Mouse (Mus musculus) CD4-positive, CD25-positive, alpha-beta regulatory T cell, adult 2 months (primary cell): ENCODE measurements around the gene Gon4l.
"Not testable (repeated sequence)": the region's sequence is repeated elsewhere in the genome, so short reads cannot be mapped to it uniquely, and the experiment has no call there.

Experiments
- DNase-seq: peaks from one replicate; pipeline ENCODE4 v3.0.0-alpha.2; 2012; ENCODE audit warnings: low read depth, low spot score

Gon4l gene

DNA sequence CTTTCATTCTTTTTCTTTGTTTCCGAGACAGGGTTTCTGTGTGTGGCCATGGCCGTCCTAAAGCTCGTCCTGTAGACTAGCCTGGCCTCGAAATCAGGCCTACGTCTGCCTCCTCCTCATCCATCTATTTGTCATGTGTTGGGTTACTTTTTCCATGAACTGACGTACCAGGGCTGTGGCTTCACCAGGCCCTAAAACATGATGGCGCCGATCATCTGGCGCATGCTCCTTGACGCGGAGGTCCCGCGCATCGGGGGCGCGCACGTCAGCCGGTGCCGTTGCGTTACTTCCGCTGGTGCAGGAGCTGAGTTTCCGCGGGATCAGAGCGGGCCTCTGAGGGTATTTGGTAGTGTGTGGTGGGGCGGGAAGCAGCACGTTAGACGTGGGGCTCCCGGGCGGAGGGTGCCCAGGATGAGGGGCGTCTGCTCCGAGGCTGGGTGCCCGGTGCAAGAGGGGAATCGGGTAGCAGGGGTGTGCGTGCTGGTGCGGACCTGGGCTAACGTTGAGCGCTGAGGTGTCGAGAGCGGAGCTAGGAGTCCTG, at the start of gene Gon4l:
Gene Gon4l (plus strand): TSS at position 281 of the 541 bp plus-strand sequence.
- peak; percentile 76 for DNase-seq

DNA sequence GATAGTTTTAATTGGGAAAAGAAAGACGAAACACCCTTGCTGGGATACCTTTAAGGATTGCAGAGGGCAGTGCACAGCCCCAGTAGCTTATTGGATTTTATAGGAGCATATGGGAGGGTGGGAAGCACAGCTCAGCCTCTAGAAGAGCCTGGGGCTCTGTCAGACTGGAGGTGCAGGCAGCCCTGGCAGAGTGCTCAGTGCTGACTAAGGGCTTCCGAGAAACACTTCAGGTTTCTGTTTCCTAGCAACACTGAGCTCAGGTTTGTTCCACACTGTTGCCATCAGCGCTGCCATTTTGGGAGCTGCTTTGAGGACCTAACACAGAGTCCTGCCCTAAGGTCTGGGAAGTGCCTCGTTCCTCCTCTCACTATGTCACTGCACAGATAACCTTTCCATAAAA, 48.7 kb upstream of the Gon4l start:
- DNase-seq: not testable (repeated sequence)

GRCm38 (mm10) chr3:88786805-88787204, 48.2 kb upstream of the Gon4l start:
- not testable (repeated sequence) for DNase-seq

DNA sequence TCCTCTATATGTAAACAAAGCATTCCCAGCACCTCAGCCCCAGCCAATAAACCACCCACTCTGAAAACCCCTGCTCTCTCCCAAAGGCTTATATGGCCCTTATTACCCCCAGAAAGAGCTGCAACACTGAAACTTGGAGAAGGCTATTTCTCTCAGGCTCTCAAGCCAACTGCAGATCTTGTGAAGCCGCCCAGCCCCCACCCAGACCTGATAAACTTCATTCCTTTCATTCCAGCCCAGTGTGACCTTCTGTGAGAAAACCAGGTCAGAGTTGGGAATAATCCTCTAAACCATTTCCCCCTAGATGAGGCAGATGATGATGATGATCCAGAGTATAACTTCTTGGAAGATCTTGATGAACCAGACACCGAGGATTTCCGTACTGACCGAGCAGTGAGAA, 47.0 kb upstream of the Gon4l start:
- DNase-seq: not testable (repeated sequence)

- DNase-seq: not testable (repeated sequence)
Observed at GRCm38 (mm10) chr3:88797507-88797906, 37.5 kb upstream of the Gon4l start.

DNA sequence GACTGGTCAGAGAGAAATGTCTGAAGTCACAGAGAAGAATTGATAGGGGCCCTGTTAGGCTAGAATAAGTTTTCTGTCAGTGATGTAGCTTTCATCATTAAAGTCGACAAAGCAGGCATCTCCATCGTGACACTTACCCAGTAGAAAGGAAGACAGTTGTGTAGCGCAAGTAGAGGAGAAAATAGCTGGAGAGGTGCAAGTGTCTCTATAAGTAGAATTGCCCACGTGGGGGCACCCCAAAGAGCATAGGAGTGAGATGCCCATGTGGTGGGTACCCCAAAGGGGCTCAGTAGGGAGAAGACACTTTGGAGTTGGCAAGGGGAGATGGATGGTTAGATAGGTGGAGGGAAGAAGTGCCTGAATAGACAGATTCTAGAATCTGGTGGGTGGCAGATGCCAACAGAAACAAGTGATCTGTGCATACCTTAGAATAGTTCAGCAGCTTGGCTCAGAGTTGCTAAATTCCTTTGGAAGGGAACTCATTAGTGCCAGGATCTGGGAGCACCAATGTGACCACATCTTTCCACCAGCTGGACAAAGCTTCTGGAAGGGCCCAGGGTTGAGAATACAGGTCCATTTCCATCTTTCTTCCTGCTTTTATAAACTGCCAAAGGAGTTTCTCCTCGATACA, 31.0 kb upstream of the Gon4l start:
- DNase-seq: no peak

- DNase-seq: peak; percentile 15
Observed at GRCm38 (mm10) chr3:88825710-88826109, 9.3 kb upstream of the Gon4l start.

DNA sequence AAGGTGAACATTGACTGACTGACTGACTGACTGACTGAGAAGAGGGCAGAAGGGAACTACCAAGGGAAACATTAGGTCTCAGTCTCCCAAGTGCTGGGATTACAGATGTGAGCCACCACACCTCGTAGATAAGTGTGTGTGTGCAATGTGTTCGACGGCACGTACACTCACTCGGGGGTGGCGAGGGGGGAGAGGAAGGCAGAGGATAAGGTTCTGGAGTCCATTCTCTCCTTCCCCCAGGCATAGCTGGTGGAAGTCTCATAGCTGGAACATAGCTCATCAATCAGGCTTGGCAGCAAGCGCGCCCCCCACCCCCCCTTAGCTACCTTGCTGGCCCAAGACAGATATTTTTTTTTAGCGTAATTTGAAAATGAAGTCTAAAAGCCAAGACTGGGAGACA, 7.8 kb upstream of the Gon4l start:
- no peak for DNase-seq

DNA sequence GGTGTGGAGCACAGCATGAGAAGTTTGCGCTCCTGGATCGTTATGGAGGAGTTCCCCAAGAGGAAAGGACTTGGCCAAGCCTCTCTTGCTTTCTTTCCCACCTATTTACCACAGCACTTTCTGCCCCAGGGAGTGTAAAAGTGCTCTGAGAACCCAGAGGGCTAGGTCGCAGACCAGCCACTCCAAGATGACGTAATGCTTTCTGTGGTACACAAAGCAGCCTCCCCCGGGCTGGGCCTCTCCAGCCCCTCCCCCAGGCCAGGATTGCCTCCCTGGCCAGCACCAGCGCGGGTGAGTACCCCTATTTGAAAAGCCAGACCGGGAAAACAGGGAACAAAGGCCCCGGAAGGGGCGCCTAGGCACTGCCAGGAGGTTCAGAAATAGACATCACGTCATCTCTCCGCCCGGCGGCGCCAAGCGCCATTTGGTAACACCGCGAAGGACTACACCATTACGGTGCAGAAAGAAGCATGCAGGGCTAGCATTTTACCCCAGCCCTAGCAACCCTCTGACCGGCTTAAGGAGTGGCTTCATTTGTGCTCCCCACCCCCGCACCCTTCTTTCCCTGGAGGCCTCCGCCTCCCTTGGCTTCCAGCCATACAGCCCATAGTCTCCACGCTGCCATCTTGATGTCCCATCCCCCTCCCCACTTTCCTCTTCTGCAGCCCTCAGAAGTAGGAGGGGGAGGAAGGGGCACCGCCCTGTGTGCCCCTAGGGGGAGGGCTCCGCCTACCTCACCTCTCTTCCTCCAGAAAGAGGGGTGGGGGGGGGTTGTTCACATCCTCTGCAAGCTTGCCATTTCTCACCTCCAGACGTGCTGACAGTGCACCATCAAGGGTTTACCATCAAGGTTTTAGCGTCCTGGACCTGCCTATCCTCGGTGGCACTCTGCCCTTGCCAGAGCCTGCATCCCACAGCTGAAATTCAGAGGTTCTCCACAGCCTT, 3.6 kb upstream of the Gon4l start:
- DNase-seq: peak; percentile 82

- DNase-seq: peak; percentile 83
Observed at GRCm38 (mm10) chr3:88832388-88832787, 2.6 kb upstream of the Gon4l start.

DNA sequence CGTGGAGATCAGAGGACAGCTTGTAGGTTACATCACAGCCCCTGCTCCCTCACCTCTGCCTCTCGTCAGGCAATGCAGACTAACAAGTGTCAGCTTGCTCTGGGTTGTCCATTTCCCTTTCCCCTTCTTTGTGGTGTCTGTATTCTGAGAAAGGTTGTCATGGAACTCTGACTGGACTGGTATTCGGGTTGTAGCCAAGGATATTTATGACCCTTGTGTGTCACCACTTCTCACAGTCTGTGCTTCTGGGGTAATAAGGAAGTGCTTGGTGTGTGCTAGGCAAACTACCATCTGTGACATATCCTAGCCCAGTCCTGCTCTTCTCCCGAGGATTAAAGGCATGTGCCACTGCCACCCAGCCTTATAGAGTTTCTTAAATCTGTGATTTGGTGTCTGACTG, 14.1 kb downstream of the Gon4l start:
- no peak for DNase-seq

- DNase-seq: no peak
Observed at GRCm38 (mm10) chr3:88855837-88856236, 20.8 kb downstream of the Gon4l start.

- DNase-seq: no peak
Observed at GRCm38 (mm10) chr3:88862129-88862528, 27.1 kb downstream of the Gon4l start.

GRCm38 (mm10) chr3:88866735-88867134, 31.7 kb downstream of the Gon4l start:
- not testable (repeated sequence) for DNase-seq

DNA sequence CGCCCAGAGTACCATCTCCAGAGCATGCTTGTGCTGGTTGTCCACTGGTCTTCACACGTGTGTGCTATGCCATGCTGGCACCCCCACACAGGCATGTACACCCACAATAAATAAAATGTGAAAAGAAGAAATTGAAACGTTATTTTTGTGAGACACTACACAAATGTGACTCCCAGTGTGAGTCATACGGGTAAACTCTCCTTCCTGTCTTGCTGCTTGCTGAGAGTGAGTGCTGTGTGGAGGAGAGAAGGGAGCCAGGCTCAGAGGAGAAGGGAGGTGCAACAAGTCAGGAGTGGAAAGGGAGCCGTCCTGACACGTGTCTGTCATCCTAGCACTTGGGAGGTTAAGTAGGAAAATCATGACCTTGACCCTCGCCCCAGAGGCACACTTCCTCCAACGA, 32.1 kb downstream of the Gon4l start:
- DNase-seq: not testable (repeated sequence)

GRCm38 (mm10) chr3:88868449-88868848, 33.4 kb downstream of the Gon4l start:
- not testable (repeated sequence) for DNase-seq

DNA sequence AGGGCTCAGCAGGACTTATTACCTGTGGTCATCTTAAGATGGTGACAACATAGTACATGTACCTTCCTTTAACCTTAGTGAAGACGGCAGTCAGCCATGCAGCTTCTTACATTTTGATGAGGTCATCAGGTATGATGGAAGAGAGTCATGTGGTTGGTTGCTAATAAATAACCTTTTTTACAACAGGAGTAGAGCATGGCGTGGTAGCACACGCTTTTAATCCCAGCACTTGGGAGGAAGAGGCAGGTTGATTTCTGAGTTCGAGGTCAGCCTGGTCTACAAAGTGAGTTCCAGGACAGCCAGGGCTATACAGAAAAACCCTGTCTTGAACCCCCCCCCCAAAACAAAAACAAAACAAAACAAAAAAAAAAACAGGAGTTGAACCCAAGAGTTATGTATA, 47.5 kb downstream of the Gon4l start:
- DNase-seq: not testable (repeated sequence)

GRCm38 (mm10) chr3:88893011-88893410, 58.0 kb downstream of the Gon4l start:
- not testable (repeated sequence) for DNase-seq

DNA sequence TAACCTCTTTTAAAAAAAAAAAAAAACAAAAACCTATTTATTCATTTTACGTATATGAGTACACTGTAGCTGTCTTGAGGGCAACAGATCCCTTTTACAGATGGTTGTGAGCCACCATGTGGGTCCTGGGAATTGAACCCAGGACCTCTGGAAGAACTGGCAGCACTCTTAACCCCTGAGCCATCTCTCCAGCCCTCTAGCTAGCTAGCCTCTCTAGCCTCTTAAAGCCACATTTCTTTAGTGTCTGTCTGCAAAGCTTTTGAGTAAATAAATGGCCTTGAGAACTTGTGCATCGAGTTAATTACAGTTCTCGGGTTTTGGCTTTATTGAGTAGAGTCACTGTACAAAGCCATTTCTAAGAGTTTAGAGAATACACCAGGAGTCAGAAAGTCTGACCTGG, 69.8 kb downstream of the Gon4l start:
- no peak for DNase-seq

GRCm38 (mm10) chr3:88905209-88905608, 70.2 kb downstream of the Gon4l start:
- no peak for DNase-seq

DNA sequence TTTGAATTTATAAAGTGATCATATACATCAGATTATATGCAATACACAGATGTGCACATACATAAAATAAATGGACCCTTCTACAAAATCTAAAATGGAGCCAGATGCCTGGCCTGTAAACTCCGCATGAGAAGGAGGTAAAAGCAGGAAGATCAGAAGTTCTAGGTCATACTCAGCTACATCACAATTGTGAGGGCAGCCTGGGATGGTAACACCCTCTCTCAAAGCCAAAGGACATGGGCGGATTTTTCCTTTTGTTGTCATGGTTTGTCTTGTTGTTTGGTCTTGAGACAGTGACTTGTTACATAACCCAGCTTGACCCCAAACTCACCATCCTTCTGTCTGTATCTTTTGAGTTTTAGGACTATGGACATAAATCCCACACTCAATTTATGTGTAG, 70.7 kb downstream of the Gon4l start:
- no peak for DNase-seq

GRCm38 (mm10) chr3:88906393-88907159, 71.5 kb downstream of the Gon4l start:
- DNase-seq: no peak
